Mouse (Mus musculus) gastrocnemius, postnatal 14 days (tissue): ENCODE measurements at regions not wholly inside any gene's neighbourhood (a gene's known extent, or its start where the extent isn't known, plus 50 kb on each side); places are given as distances from the start of the nearest gene placed in this dataset.

Source experiments
- DNase-seq: peaks from one replicate; pipeline ENCODE4 v3.0.0; 2021; ENCODE audit warnings: mixed read lengths
- intact Hi-C: fragments of 180-260 bp; cut with DNase I; formaldehyde crosslinking; loops from one replicate; pipeline ENCODE4 v1.15.1; 2025; ENCODE audit warnings: low total_unique reads

- intact Hi-C loops: no loop called here
- peak; percentile 3 for DNase-seq
Observed at GRCm38 (mm10) chr4:55894116-55894885, 362.0 kb upstream of the Klf4 start.

- intact Hi-C loops: no loop called here
- no peak for DNase-seq
Observed at GRCm38 (mm10) chr4:55891656-55892055, 359.4 kb upstream of the Klf4 start.

GRCm38 (mm10) chr4:55887581-55887980 lies 355.3 kb upstream of the Klf4 start:
- intact Hi-C loops: no loop called here
- no peak for DNase-seq

- intact Hi-C loops: no loop called here
- no peak for DNase-seq
Observed at GRCm38 (mm10) chr4:55882541-55882940, 350.3 kb upstream of the Klf4 start.

- intact Hi-C loops: no loop called here
- DNase-seq: peak; percentile 71
Observed at GRCm38 (mm10) chr4:55875304-55875703, 343.0 kb upstream of the Klf4 start.

GRCm38 (mm10) chr4:55874875-55875274 lies 342.6 kb upstream of the Klf4 start:
- no peak for DNase-seq
- intact Hi-C loops: no loop called here

GRCm38 (mm10) chr4:55874276-55874675 lies 342.0 kb upstream of the Klf4 start:
- intact Hi-C loops: no loop called here
- DNase-seq: no peak

GRCm38 (mm10) chr4:55860055-55860454 lies 327.8 kb upstream of the Klf4 start:
- intact Hi-C loops: no loop called here
- DNase-seq: no peak

GRCm38 (mm10) chr4:55859211-55859761 lies 327.0 kb upstream of the Klf4 start:
- no peak for DNase-seq
- intact Hi-C loops: no loop called here

- no peak for DNase-seq
- intact Hi-C loops: no loop called here
Observed at GRCm38 (mm10) chr4:55851430-55851829, 319.2 kb upstream of the Klf4 start.

GRCm38 (mm10) chr4:55851027-55851426 lies 318.8 kb upstream of the Klf4 start:
- no peak for DNase-seq
- intact Hi-C loops: no loop called here

GRCm38 (mm10) chr4:55843727-55844401 lies 311.6 kb upstream of the Klf4 start:
- intact Hi-C loops: no loop called here
- DNase-seq: peak; percentile 10

- no peak for DNase-seq
- intact Hi-C loops: no loop called here
Observed at GRCm38 (mm10) chr4:55838568-55838967, 306.3 kb upstream of the Klf4 start.

- intact Hi-C loops: no loop called here
- peak; percentile 19 for DNase-seq
Observed at GRCm38 (mm10) chr4:55824047-55824760, 291.9 kb upstream of the Klf4 start.

GRCm38 (mm10) chr4:55823583-55823982 lies 291.3 kb upstream of the Klf4 start:
- intact Hi-C loops: no loop called here
- no peak for DNase-seq

GRCm38 (mm10) chr4:55817035-55817818 lies 285.0 kb upstream of the Klf4 start:
- no peak for DNase-seq

GRCm38 (mm10) chr4:55815832-55816231 lies 283.6 kb upstream of the Klf4 start:
- no peak for DNase-seq
- intact Hi-C loops: no loop called here

More at GRCm38 (mm10) chr4:55817035-55817818, 285.0 kb upstream of the Klf4 start:
- intact Hi-C loops: no loop called here

GRCm38 (mm10) chr4:55812846-55813245 lies 280.6 kb upstream of the Klf4 start:
- no peak for DNase-seq
- intact Hi-C loops: no loop called here

GRCm38 (mm10) chr4:55811656-55812055 lies 279.4 kb upstream of the Klf4 start:
- DNase-seq: no peak
- intact Hi-C loops: no loop called here
